Mouse (Mus musculus) limb, embryonic 14.5 days (tissue): ENCODE results near the gene Ankrd44. TPM values are rescaled to one million over a fixed set of nuclear protein-coding genes. Genes with fewer than 3 reads are reported as not detected.

ENCODE experiments used
- ATAC-seq: fragments of 200-750 bp; cut with Nextera tagmentation; 2 replicates; pipeline ENCODE4 v1.8.0; 2017; ENCODE audit warnings: low read depth, moderate number of reproducible peaks, moderate TSS enrichment; ENCODE audit not compliant: low FRiP score
- DNase-seq: peaks from one replicate; pipeline ENCODE4 v3.0.0-alpha.2; 2015; ENCODE audit warnings: low spot score
- H3K27ac ChIP-seq: fragments of 300-500 bp; sonication (generic); replicated peaks from 2 replicates; pipeline ENCODE4 v1.5.1; 2014; ENCODE audit warnings: low read depth, mild to moderate bottlenecking, low read length, moderate library complexity, mixed read lengths
- H3K27me3 ChIP-seq: fragments of 300-500 bp; sonication (generic); 2 replicates; pipeline ENCODE4 v1.6.1; 2014; ENCODE audit warnings: low read length, mixed read lengths; ENCODE audit not compliant: control insufficient read depth, insufficient read depth
- H3K36me3 ChIP-seq: fragments of 300-500 bp; sonication (generic); 2 replicates; pipeline ENCODE4 v1.6.1; 2014; ENCODE audit warnings: mild to moderate bottlenecking, low read length, moderate library complexity, mixed read lengths; ENCODE audit not compliant: control insufficient read depth, insufficient read depth
- H3K4me1 ChIP-seq: fragments of 300-500 bp; sonication (generic); 2 replicates; pipeline ENCODE4 v1.6.1; 2014; ENCODE audit warnings: antibody characterized with exemption, low read length, mixed read lengths; ENCODE audit not compliant: control insufficient read depth, insufficient read depth
- H3K4me2 ChIP-seq: fragments of 300-500 bp; sonication (generic); replicated peaks from 2 replicates; pipeline ENCODE4 v1.6.1; 2014; ENCODE audit warnings: low read depth, mild to moderate bottlenecking, low read length, moderate library complexity; ENCODE audit not compliant: severe bottlenecking
- H3K4me3 ChIP-seq: fragments of 300-500 bp; sonication (generic); replicated peaks from 2 replicates; pipeline ENCODE4 v1.5.1; 2014; ENCODE audit warnings: low read length
- H3K9ac ChIP-seq: fragments of 300-500 bp; sonication (generic); 2 replicates; pipeline ENCODE4 v1.6.1; 2014; ENCODE audit warnings: mild to moderate bottlenecking, low read depth, low read length, moderate library complexity; ENCODE audit not compliant: severe bottlenecking
- H3K9me3 ChIP-seq: fragments of 300-500 bp; sonication (generic); 2 replicates; pipeline ENCODE4 v1.6.1; 2016; ENCODE audit warnings: low read length; ENCODE audit not compliant: control insufficient read depth
- POLR2A ChIP-seq: fragments of 200-500 bp; IDR thresholded peaks from 2 replicates; pipeline ENCODE4 v1.8.0; 2012; ENCODE audit warnings: inconsistent platforms, mild to moderate bottlenecking, moderate library complexity, borderline replicate concordance; ENCODE audit not compliant: insufficient read depth, insufficient read length; ENCODE audit errors: extremely low read depth
- WGBS: fragments of 180-500 bp; shearing (Covaris S2); extraction: QIAGEN DNeasy Blood & Tissue Kit; methylation state at CpG from one replicate; pipeline ENCODE4 v1.1.7; 2014; 5-methylcytosine and 5-hydroxymethylcytosine counted together
- polyA plus RNA-seq, 2 experiments: library from polyadenylated mRNA; depleted of rRNA in 1 of 2; stranded (reverse) in 1 of 2; unstranded in 1 of 2; fragments of >200 nt; fragmentation: Nextera tagmentation in 1 of 2; extraction: Ambion mirVana in 1 of 2; gene quantifications; 2 replicates each; pipeline versions ENCODE4 v1.2.1 to v1.2.3; 2012 to 2014

The Ankrd44 gene
- polyA plus RNA-seq, 2 experiments = 23.5 to 38.8 TPM

- H3K27ac ChIP-seq = no peak overlapping the region
- TF ChIP-seq POLR2A = no peak
- 0% methylated on average over 1 of the region's 1 CpGs for WGBS
- no peak overlapping the region for H3K4me3 ChIP-seq
- H3K4me2 ChIP-seq = no peak overlapping the region
- no peaks in the 10 kb centered on the region for H3K9me3 ChIP-seq
- H3K36me3 ChIP-seq = no peaks in the 10 kb centered on the region
- H3K27me3 ChIP-seq = no peaks in the 10 kb centered on the region
- no peak overlapping the region for H3K9ac ChIP-seq
- 0 out of 2 replicates have a peak, but pooled peaks cover 3% of the 10 kb centered on the region for H3K4me1 ChIP-seq
- ATAC-seq (no peak), DNase-seq (peak; percentile 91)
These were observed 93.4 kb downstream of the Ankrd44 start for GRCm38 (mm10) chr1:54832765-54833164.

GRCm38 (mm10) chr1:54830223-54830622 lies 96.0 kb downstream of the Ankrd44 start:
- Histone ChIP-seq H3K27me3 (no peaks in the 10 kb centered on the region), H3K27ac (no peak overlapping the region), H3K4me1 (peaks cover 13% of the 10 kb centered on the region), H3K4me3 (no peak overlapping the region), H3K9me3 (no peaks in the 10 kb centered on the region), H3K4me2 (no peak overlapping the region), H3K9ac (no peak overlapping the region), H3K36me3 (no peaks in the 10 kb centered on the region)
- ATAC-seq = peak; percentile 41
- WGBS = 48% methylated on average over 6 of the region's 6 CpGs
- TF ChIP-seq POLR2A = no peak
- DNase-seq = peak; percentile 51

GRCm38 (mm10) chr1:54829681-54830213 lies 96.4 kb downstream of the Ankrd44 start:
- H3K4me3 ChIP-seq = no peak overlapping the region
- no peak overlapping the region for H3K9ac ChIP-seq
- 91% methylated on average over 5 of the region's 5 CpGs for WGBS
- H3K9me3 ChIP-seq = no peaks in the 10 kb centered on the region
- H3K36me3 ChIP-seq = no peaks in the 10 kb centered on the region
- DNase-seq (no peak), ATAC-seq (no peak)
- peaks cover 13% of the 10 kb centered on the region for H3K4me1 ChIP-seq
- no peaks in the 10 kb centered on the region for H3K27me3 ChIP-seq
- H3K27ac ChIP-seq = no peak overlapping the region
- H3K4me2 ChIP-seq = no peak overlapping the region
- TF ChIP-seq POLR2A = no peak

GRCm38 (mm10) chr1:54827827-54828226 lies 98.4 kb downstream of the Ankrd44 start:
- Histone ChIP-seq H3K4me1 (peaks cover 13% of the 10 kb centered on the region), H3K36me3 (no peaks in the 10 kb centered on the region), H3K9me3 (no peaks in the 10 kb centered on the region), H3K4me3 (no peak overlapping the region), H3K27me3 (no peaks in the 10 kb centered on the region), H3K9ac (no peak overlapping the region), H3K27ac (no peak overlapping the region), H3K4me2 (no peak overlapping the region)
- no peak for TF ChIP-seq POLR2A
- DNase-seq = no peak
- ATAC-seq = no peak
- WGBS = 88% methylated on average over 8 of the region's 8 CpGs

GRCm38 (mm10) chr1:54827351-54827750 lies 98.8 kb downstream of the Ankrd44 start:
- no peak for ATAC-seq
- TF ChIP-seq POLR2A = no peak
- 50% methylated on average over 3 of the region's 3 CpGs for WGBS

More at GRCm38 (mm10) chr1:54827351-54827750, 98.8 kb downstream of the Ankrd44 start:
- Histone ChIP-seq H3K36me3 (no peaks in the 10 kb centered on the region), H3K4me3 (no peak overlapping the region), H3K4me1 (peaks cover 13% of the 10 kb centered on the region), H3K9me3 (no peaks in the 10 kb centered on the region), H3K9ac (no peak overlapping the region), H3K27ac (no peak overlapping the region), H3K27me3 (no peaks in the 10 kb centered on the region), H3K4me2 (no peak overlapping the region)
- no peak for DNase-seq
